Mouse (Mus musculus) intestine, embryonic 14.5 days (tissue): Measurements from ENCODE around the gene Reln. TPM values are rescaled to one million over a fixed set of nuclear protein-coding genes. Genes with fewer than 3 reads are reported as not detected.

ENCODE experiments used
- ATAC-seq: fragments of 200-750 bp; cut with Nextera tagmentation; replicated peaks from 2 replicates; pipeline ENCODE4 v1.8.0; 2017; ENCODE audit warnings: low read depth, moderate number of reproducible peaks, moderate TSS enrichment, moderate library complexity; ENCODE audit not compliant: low FRiP score, low TSS enrichment
- DNase-seq: peaks from one replicate; pipeline ENCODE4 v3.0.0-alpha.2; 2018; ENCODE audit warnings: low spot score
- H3K27ac ChIP-seq: fragments of 300-500 bp; sonication (generic); 2 replicates; pipeline ENCODE4 v1.5.1; 2014; ENCODE audit warnings: low read depth, mild to moderate bottlenecking, control low read depth
- H3K27me3 ChIP-seq: fragments of 300-500 bp; sonication (generic); replicated peaks from 2 replicates; pipeline ENCODE4 v1.6.1; 2014; ENCODE audit warnings: low read length, control low read depth; ENCODE audit not compliant: control insufficient read depth, insufficient read depth
- H3K36me3 ChIP-seq: fragments of 300-500 bp; sonication (generic); 2 replicates; pipeline ENCODE4 v1.6.1; 2014; ENCODE audit warnings: low read length, control low read depth; ENCODE audit not compliant: control insufficient read depth, insufficient read depth
- H3K4me1 ChIP-seq: fragments of 300-500 bp; sonication (generic); replicated peaks from 2 replicates; pipeline ENCODE4 v1.6.1; 2014; ENCODE audit warnings: low read length, control low read depth, mixed read lengths; ENCODE audit not compliant: control insufficient read depth, insufficient read depth
- H3K4me2 ChIP-seq: fragments of 300-500 bp; sonication (generic); 2 replicates; pipeline ENCODE4 v1.6.1; 2014; ENCODE audit warnings: low read length
- H3K4me3 ChIP-seq: fragments of 300-500 bp; sonication (generic); 2 replicates; pipeline ENCODE4 v1.5.1; 2014; ENCODE audit warnings: low read depth, low read length, control low read depth, mixed read lengths
- H3K9ac ChIP-seq: fragments of 300-500 bp; sonication (generic); 2 replicates; pipeline ENCODE4 v1.6.1; 2014; ENCODE audit warnings: mild to moderate bottlenecking, low read length
- H3K9me3 ChIP-seq: fragments of 300-500 bp; sonication (generic); 2 replicates; pipeline ENCODE4 v1.6.1; 2016; ENCODE audit warnings: low read length, control low read depth; ENCODE audit not compliant: control insufficient read depth
- WGBS: fragments of 180-500 bp; shearing (Covaris S2); extraction: QIAGEN DNeasy Blood & Tissue Kit; methylation state at CpG from one replicate; pipeline ENCODE4 v1.1.7; 2014; 5-methylcytosine and 5-hydroxymethylcytosine counted together
- polyA plus RNA-seq: library from polyadenylated mRNA; unstranded; fragments of >200 nt; fragmentation: Nextera tagmentation; extraction: Ambion mirVana; gene quantifications from 2 replicates; pipeline ENCODE4 v1.2.1, GENCODE M21; 2014

Reln gene
- polyA plus RNA-seq, 1 experiment from 2014 or later, result 3.7 TPM

GRCm38 (mm10) chr5:21944579-21944978 lies 399.9 kb downstream of the Reln start:
- H3K27ac ChIP-seq, result no peak overlapping the region
- H3K4me3 ChIP-seq, result no peak overlapping the region
- no peaks in the 10 kb centered on the region for H3K27me3 ChIP-seq
- no peak for DNase-seq
- H3K36me3 ChIP-seq, result no peaks in the 10 kb centered on the region
- WGBS, result 100% methylated on average over 1 of the region's 1 CpGs
- no peak overlapping the region for H3K9ac ChIP-seq
- H3K9me3 ChIP-seq, result no peaks in the 10 kb centered on the region
- no peak for ATAC-seq
- H3K4me1 ChIP-seq, result no peaks in the 10 kb centered on the region
- no peak overlapping the region for H3K4me2 ChIP-seq

GRCm38 (mm10) chr5:21939405-21939804 lies 405.1 kb downstream of the Reln start:
- DNase-seq, result no peak
- Histone ChIP-seq H3K9ac (no peak overlapping the region), H3K4me3 (no peak overlapping the region), H3K4me1 (no peaks in the 10 kb centered on the region), H3K36me3 (no peaks in the 10 kb centered on the region), H3K27me3 (no peaks in the 10 kb centered on the region), H3K4me2 (no peak overlapping the region), H3K9me3 (no peaks in the 10 kb centered on the region), H3K27ac (no peak overlapping the region)
- WGBS, result 77% methylated on average over 9 of the region's 9 CpGs
- no peak for ATAC-seq

- Histone ChIP-seq H3K4me1 (no peaks in the 10 kb centered on the region), H3K4me2 (no peak overlapping the region), H3K9me3 (no peaks in the 10 kb centered on the region), H3K27ac (no peak overlapping the region), H3K9ac (no peak overlapping the region), H3K27me3 (no peaks in the 10 kb centered on the region), H3K4me3 (no peak overlapping the region), H3K36me3 (no peaks in the 10 kb centered on the region)
- WGBS, result 80% methylated on average over 5 of the region's 5 CpGs
- no peak for ATAC-seq
- DNase-seq, result no peak
These were observed 406.4 kb downstream of the Reln start for GRCm38 (mm10) chr5:21938138-21938537.

- H3K27me3 ChIP-seq, result no peaks in the 10 kb centered on the region
These were observed 407.9 kb downstream of the Reln start for GRCm38 (mm10) chr5:21936627-21937026.

GRCm38 (mm10) chr5:21936096-21936495 lies 408.4 kb downstream of the Reln start:
- no peak for DNase-seq
- Histone ChIP-seq H3K27ac (no peak overlapping the region), H3K27me3 (no peaks in the 10 kb centered on the region), H3K9ac (no peak overlapping the region), H3K4me3 (no peak overlapping the region), H3K9me3 (no peaks in the 10 kb centered on the region), H3K36me3 (no peaks in the 10 kb centered on the region), H3K4me1 (no peaks in the 10 kb centered on the region), H3K4me2 (no peak overlapping the region)
- WGBS, result 69% methylated on average over 5 of the region's 5 CpGs
- ATAC-seq, result no peak

More at GRCm38 (mm10) chr5:21936627-21937026, 407.9 kb downstream of the Reln start:
- H3K4me3 ChIP-seq, result no peak overlapping the region
- no peak overlapping the region for H3K9ac ChIP-seq
- H3K9me3 ChIP-seq, result no peaks in the 10 kb centered on the region
- DNase-seq (no peak), ATAC-seq (0 out of 2 replicates have a peak, but pooled peaks have one; percentile 32)
- no peak overlapping the region for H3K27ac ChIP-seq
- no peak overlapping the region for H3K4me2 ChIP-seq
- 62% methylated on average over 2 of the region's 2 CpGs for WGBS
- no peaks in the 10 kb centered on the region for H3K36me3 ChIP-seq
- no peaks in the 10 kb centered on the region for H3K4me1 ChIP-seq

- Histone ChIP-seq H3K4me2 (no peak overlapping the region), H3K9me3 (no peaks in the 10 kb centered on the region), H3K4me1 (no peaks in the 10 kb centered on the region), H3K9ac (no peak overlapping the region), H3K4me3 (no peak overlapping the region), H3K27ac (no peak overlapping the region), H3K36me3 (no peaks in the 10 kb centered on the region), H3K27me3 (no peaks in the 10 kb centered on the region)
- ATAC-seq (no peak), DNase-seq (no peak)
- 83% methylated on average over 13 of the region's 13 CpGs for WGBS
These were observed 409.6 kb downstream of the Reln start for GRCm38 (mm10) chr5:21934811-21935396.

GRCm38 (mm10) chr5:21934173-21934698 lies 410.3 kb downstream of the Reln start:
- DNase-seq (no peak), ATAC-seq (no peak)
- no peak overlapping the region for H3K4me3 ChIP-seq
- no peaks in the 10 kb centered on the region for H3K36me3 ChIP-seq
- no peaks in the 10 kb centered on the region for H3K9me3 ChIP-seq
- 87% methylated on average over 4 of the region's 4 CpGs for WGBS
- H3K4me1 ChIP-seq, result no peaks in the 10 kb centered on the region
- H3K27ac ChIP-seq, result no peak overlapping the region
- H3K9ac ChIP-seq, result no peak overlapping the region
- no peak overlapping the region for H3K4me2 ChIP-seq
- H3K27me3 ChIP-seq, result no peaks in the 10 kb centered on the region

- 71% methylated on average over 8 of the region's 8 CpGs for WGBS
- no peak for DNase-seq
These were observed 411.0 kb downstream of the Reln start for GRCm38 (mm10) chr5:21933340-21934075.

More at GRCm38 (mm10) chr5:21933340-21934075, 411.0 kb downstream of the Reln start:
- H3K27ac ChIP-seq, result no peak overlapping the region
- no peak for ATAC-seq
- H3K4me1 ChIP-seq, result no peaks in the 10 kb centered on the region
- no peak overlapping the region for H3K9ac ChIP-seq
- no peaks in the 10 kb centered on the region for H3K36me3 ChIP-seq
- no peak overlapping the region for H3K4me2 ChIP-seq
- H3K9me3 ChIP-seq, result no peaks in the 10 kb centered on the region
- no peaks in the 10 kb centered on the region for H3K27me3 ChIP-seq
- no peak overlapping the region for H3K4me3 ChIP-seq
